Mouse (Mus musculus): ENCODE measurements around the gene Pde8a. TPM values are rescaled to one million over a fixed set of nuclear protein-coding genes. Genes with fewer than 3 reads are reported as not detected.
"Not testable (repeated sequence)": the region's sequence is repeated elsewhere in the genome, so short reads cannot be mapped to it uniquely, and the experiment has no call there.

Pde8a gene
- polyA plus RNA-seq, 1 experiment from 2014 or later, result 2.0 TPM

DNA sequence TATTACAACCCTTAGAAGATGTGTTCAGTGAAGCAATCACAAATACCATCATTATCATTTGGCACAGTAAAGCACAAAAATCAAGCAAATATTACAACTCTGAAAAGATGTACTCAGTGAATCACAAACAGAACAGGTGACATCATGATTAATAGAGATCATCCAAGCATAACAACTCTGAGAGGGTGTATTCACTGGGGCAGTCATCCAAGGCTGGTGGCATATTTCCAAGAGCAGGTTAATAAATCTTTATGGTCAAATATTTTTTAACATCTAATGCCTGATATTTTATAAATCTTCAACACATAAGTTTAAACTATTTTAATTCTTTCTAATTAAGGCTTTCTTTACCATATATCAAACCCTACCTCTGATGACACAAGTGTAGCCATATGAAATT lies 27.4 kb upstream of the Pde8a start:
- H3K4me2 ChIP-seq; H3K27me3 ChIP-seq (replicated peaks); H3K4me3 ChIP-seq; H3K9ac ChIP-seq; H3K4me1 ChIP-seq; H3K36me3 ChIP-seq; ATAC-seq; H3K27ac ChIP-seq; H3K9me3 ChIP-seq (replicated peaks): not testable (repeated sequence)

DNA sequence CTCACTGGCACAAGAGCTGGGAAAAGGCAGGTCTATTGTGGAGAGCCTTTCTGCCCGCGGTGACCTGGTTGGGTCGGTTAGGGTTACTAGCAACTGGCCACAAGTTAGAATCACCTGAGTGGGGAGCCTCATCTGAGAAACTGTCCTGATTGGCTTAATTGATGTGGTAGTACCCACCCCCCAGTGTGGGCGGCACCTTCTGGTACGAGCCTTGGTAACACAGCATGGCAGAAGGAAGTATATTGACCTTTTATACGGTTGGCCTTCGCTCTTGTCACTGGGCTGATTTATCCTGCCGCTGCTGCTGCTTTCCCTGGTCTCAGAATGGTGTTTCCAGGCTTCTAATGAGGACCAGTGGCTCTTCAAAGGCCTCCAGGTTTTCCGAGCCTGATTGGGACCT lies 24.2 kb upstream of the Pde8a start:
- H3K9me3 ChIP-seq (replicated peaks), result no peaks in the 10 kb centered on the region

DNA sequence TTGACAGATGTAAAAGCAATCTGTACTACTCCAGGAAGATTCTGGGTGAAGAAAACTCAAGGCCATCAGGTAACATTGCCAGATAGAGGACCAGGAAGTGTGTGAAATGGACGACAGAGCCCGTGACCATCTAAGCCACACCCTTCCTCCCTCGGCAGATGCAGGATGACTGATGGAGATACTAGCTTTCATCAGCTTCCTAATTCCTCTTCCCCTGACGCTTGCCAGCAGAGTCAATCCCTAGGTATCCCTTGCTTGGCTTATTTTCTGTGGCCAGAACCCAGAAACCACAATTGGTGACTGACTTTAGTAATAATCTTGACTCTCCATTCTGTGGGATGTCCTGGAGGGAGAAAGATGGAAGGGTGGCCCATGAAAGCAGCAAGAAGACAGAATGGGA lies 17.9 kb upstream of the Pde8a start:
- H3K9ac ChIP-seq, result no peak overlapping the region
- no peak overlapping the region for H3K4me3 ChIP-seq
- H3K36me3 ChIP-seq, result no peaks in the 10 kb centered on the region
- H3K9me3 ChIP-seq (replicated peaks), result no peaks in the 10 kb centered on the region
- H3K27ac ChIP-seq, result no peak overlapping the region
- H3K27me3 ChIP-seq (replicated peaks), result no peaks in the 10 kb centered on the region
- H3K4me1 ChIP-seq, result no peaks in the 10 kb centered on the region; the same call in 1 of the 2 replicates
- 11% methylated on average over 4 of the region's 4 CpGs for WGBS (ENCODE audit: insufficient replicate concordance)
- no peak overlapping the region for H3K4me2 ChIP-seq
- ATAC-seq, result no peak

More for the DNA sequence above, 24.2 kb upstream of the Pde8a start:
- Histone ChIP-seq H3K27ac (no peak overlapping the region), H3K4me1 (no peaks in the 10 kb centered on the region), H3K4me2 (no peak overlapping the region), H3K36me3 (no peaks in the 10 kb centered on the region), H3K9ac (no peak overlapping the region), H3K4me3 (no peak overlapping the region), H3K27me3 (replicated peaks) (no peaks in the 10 kb centered on the region)
- ATAC-seq, result no peak
- 55% methylated on average over 9 of the region's 9 CpGs for WGBS (ENCODE audit: insufficient replicate concordance)

DNA sequence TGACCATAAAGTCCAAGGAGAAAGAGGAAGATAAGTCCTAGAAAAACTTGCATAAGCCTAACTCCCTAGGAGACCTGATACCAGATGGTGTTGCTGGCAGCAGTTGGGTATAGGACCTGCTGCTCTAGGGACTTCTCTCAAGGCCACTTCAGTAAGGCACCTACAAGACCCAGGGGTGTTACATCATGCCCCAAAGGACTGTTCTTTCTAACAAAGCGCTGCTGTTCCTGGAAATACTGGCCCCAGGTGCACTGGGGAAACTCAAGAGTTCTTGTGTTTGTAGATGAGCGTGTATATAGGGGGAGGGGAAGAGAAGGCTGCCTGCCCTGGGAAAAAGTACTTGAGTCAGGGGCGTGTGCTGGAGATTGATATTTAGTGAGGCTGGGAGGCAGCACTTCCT lies 16.6 kb upstream of the Pde8a start:
- Histone ChIP-seq H3K36me3 (no peaks in the 10 kb centered on the region), H3K9ac (no peak overlapping the region), H3K4me1 (no peaks in the 10 kb centered on the region; the same call in 1 of the 2 replicates), H3K27ac (no peak overlapping the region), H3K27me3 (replicated peaks) (no peaks in the 10 kb centered on the region), H3K4me3 (no peak overlapping the region), H3K9me3 (replicated peaks) (no peaks in the 10 kb centered on the region), H3K4me2 (no peak overlapping the region)
- 49% methylated on average over 3 of the region's 3 CpGs for WGBS (ENCODE audit: insufficient replicate concordance)
- no peak for ATAC-seq

DNA sequence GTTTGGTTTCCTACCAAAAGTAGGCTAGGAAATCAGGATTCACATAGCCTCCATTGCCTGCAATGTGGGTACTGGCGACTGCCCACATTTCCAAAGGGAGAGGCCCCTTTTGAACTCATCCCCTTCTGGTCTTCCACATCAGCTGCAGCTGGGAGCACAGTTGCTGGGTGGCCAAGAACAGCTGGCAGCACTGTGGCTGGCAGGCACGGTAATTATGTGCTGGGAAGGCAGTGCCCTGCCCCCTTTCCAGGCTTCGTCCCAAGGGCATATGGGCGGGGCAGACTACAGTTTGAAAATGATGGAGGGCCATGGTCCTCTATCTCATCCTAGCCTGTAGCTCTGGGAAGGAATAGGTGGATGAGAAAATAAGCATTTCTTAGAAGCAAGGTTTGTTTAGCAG lies 14.9 kb upstream of the Pde8a start:
- no peak overlapping the region for H3K27ac ChIP-seq
- H3K9ac ChIP-seq, result no peak overlapping the region
- H3K4me1 ChIP-seq, result no peaks in the 10 kb centered on the region; the same call in 1 of the 2 replicates
- ATAC-seq, result no peak
- 43% methylated on average over 4 of the region's 4 CpGs for WGBS (ENCODE audit: insufficient replicate concordance)
- no peak overlapping the region for H3K4me3 ChIP-seq
- H3K4me2 ChIP-seq, result no peak overlapping the region
- no peaks in the 10 kb centered on the region for H3K36me3 ChIP-seq
- H3K9me3 ChIP-seq (replicated peaks), result no peaks in the 10 kb centered on the region
- H3K27me3 ChIP-seq (replicated peaks), result no peaks in the 10 kb centered on the region

DNA sequence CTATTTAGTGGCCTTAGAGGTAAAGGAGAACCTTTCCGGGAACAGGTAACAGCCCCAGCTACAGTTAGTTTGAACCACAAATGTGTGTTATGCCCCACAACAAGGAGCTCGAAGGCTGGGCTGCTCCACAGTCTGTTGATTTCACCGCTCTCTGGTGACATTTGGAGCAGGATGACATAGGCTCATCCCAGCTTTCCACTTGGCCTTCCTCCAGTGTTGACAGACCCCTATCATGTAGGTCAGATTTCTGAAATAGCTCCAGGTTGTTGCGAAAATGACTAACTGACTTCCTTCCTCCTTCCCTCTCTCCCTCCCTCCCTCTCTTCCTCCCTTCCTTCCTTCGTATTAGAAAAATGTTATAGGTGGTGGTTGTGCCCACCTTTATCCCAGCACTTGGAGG lies 14.3 kb upstream of the Pde8a start:
- H3K4me2 ChIP-seq, result no peak overlapping the region
- no peak for ATAC-seq

DNA sequence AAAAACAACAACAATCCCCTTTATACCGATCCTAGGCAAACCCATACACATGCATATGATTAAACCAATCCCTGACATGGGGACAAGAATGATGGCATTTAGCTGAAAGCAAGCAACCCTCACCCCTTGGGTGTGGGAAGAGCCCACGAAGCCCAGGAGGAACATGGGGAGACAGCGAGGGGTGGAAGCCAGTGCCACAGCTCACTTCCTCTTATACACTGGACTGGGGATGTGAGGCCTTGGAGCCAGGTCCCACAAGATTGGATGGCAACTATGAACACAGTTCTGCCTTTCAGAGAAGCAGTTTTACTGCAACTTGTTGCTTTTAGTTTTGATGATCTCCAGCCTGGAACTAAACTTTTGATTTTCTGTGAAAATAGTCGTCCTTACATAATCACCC lies 13.6 kb upstream of the Pde8a start:
- Histone ChIP-seq H3K4me3 (no peak overlapping the region), H3K36me3 (no peaks in the 10 kb centered on the region), H3K27me3 (replicated peaks) (no peaks in the 10 kb centered on the region), H3K4me2 (no peak overlapping the region), H3K9ac (no peak overlapping the region), H3K4me1 (no peaks in the 10 kb centered on the region; the same call in 1 of the 2 replicates), H3K27ac (no peak overlapping the region), H3K9me3 (replicated peaks) (no peaks in the 10 kb centered on the region)
- 36% methylated on average over 4 of the region's 4 CpGs for WGBS (ENCODE audit: insufficient replicate concordance)
- ATAC-seq, result no peak

More for the DNA sequence above, 14.3 kb upstream of the Pde8a start:
- Histone ChIP-seq H3K4me1 (no peaks in the 10 kb centered on the region; the same call in 1 of the 2 replicates), H3K9ac (no peak overlapping the region), H3K9me3 (replicated peaks) (no peaks in the 10 kb centered on the region), H3K4me3 (no peak overlapping the region), H3K27ac (no peak overlapping the region), H3K36me3 (no peaks in the 10 kb centered on the region), H3K27me3 (replicated peaks) (no peaks in the 10 kb centered on the region)
- WGBS (ENCODE audit: insufficient replicate concordance), result 39% methylated on average over 5 of the region's 5 CpGs

DNA sequence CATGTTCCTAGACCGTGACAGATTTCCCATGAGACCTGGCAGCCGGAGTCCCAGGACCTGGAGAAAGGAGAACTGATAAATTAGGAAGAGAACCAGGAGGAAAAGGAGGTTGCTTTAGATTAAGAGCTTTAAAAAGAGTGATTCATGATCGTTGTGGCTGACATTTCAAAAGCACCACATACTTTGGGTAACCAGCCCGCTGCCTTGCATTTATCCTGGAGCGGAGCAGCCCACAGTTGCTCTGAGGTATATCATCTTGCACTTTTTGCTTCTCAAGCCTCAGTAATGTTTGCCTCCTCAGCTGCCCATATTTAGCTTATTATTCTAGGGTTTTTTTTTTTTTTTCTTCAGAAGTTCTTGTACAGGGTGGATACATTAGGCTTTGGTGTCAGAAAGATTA lies 11.0 kb upstream of the Pde8a start:
- Histone ChIP-seq H3K4me3 (no peak overlapping the region), H3K9me3 (replicated peaks) (no peaks in the 10 kb centered on the region), H3K4me2 (no peak overlapping the region), H3K36me3 (no peaks in the 10 kb centered on the region), H3K27ac (no peak overlapping the region), H3K27me3 (replicated peaks) (no peaks in the 10 kb centered on the region), H3K9ac (no peak overlapping the region), H3K4me1 (no peaks in the 10 kb centered on the region; the same call in 1 of the 2 replicates)
- ATAC-seq, result no peak
- 61% methylated on average over 5 of the region's 5 CpGs for WGBS (ENCODE audit: insufficient replicate concordance)

DNA sequence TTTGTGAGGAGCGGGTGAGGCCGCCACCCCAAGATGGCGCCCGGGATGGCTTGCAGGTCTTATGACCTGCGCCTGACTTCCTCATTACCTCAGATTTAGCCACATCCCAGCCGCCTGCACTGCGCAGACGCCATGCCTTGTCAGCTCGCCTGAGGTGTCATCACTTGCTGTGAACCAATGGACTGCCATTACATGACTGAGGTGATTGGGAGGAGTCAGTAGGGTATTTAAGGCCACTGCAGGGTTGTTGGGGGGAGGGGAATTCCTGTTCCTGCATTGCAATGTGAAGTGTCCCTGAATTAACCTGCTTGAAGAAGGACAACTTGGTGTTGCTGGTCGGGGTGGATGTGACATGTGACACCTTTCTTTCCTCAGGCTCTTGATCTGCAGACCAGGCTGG lies 9.8 kb upstream of the Pde8a start:
- not testable (repeated sequence) for ATAC-seq; H3K4me3 ChIP-seq; H3K9ac ChIP-seq; H3K4me1 ChIP-seq; H3K4me2 ChIP-seq; H3K9me3 ChIP-seq (replicated peaks); H3K36me3 ChIP-seq; H3K27me3 ChIP-seq (replicated peaks); H3K27ac ChIP-seq
- 72% methylated on average over 10 of the region's 10 CpGs for WGBS (ENCODE audit: insufficient replicate concordance)

DNA sequence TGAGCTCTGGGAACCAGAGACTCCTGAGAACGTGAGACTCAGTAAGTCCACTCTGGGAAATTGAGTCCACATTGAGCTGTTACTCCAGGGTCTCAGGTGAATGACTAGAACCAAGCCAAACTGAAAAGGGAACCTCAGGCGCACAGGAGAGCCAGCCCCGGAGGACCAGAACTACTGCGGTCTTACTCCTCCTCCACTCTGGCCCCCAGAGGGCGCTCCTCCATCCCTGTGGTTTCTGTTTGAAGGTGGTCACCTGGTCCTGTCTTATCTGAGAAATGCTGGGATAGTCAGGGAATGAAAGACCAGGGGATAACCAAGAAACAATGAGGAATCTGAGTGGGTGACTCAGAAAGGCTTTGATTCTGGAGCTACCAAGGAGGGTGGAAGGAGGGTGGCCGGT lies 4.5 kb upstream of the Pde8a start:
- Histone ChIP-seq H3K4me2 (no peak overlapping the region), H3K27me3 (replicated peaks) (peaks cover 54% of the 10 kb centered on the region), H3K36me3 (no peaks in the 10 kb centered on the region), H3K4me1 (peaks cover 25% of the 10 kb centered on the region), H3K4me3 (no peak overlapping the region), H3K9ac (no peak overlapping the region), H3K9me3 (replicated peaks) (no peaks in the 10 kb centered on the region), H3K27ac (no peak overlapping the region)
- WGBS (ENCODE audit: insufficient replicate concordance), result 19% methylated on average over 6 of the region's 6 CpGs
- no peak for ATAC-seq

DNA sequence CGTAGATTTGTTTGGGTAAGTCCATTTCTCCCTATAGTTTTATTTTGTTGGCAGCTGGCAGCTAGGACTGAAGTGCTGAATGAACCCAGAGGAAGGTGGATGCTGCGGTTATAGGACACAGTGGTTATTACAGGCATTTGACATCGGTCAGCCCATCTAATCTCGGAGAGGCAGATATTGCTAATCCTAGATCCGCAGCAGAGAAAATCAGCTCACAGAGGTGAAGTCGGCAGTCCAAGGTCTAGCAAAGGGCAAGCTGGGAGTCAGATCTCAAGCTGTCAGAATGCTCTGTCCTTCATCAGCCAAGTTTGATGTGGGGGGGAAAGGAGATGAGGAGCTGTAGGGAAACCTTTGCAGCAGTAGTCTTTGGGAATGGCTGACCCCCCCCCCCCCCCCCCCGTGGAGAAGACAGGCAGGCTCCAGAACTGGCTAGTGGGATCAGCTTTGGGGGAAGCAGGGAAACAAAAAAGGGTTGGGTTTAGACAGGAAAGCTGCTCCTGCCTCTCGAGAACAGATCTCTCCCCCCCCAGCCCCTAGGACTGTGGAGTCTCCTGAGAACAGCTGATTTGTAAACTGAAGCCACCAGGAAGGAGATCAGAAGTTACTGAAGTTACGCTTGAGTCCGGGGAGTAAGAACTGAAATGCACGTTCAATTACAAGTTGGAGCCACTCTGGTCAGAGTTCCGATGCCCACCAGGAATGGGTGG lies 3.3 kb upstream of the Pde8a start:
- H3K4me3 ChIP-seq, result no peak overlapping the region
- H3K9me3 ChIP-seq (replicated peaks), result no peaks in the 10 kb centered on the region
- H3K36me3 ChIP-seq, result no peaks in the 10 kb centered on the region
- H3K27ac ChIP-seq, result no peak overlapping the region
- peaks cover 29% of the 10 kb centered on the region for H3K4me1 ChIP-seq
- ATAC-seq, result no peak
- no peak overlapping the region for H3K4me2 ChIP-seq
- H3K9ac ChIP-seq, result no peak overlapping the region
- H3K27me3 ChIP-seq (replicated peaks), result peaks cover 66% of the 10 kb centered on the region
- 45% methylated on average over 12 of the region's 12 CpGs for WGBS (ENCODE audit: insufficient replicate concordance)

DNA sequence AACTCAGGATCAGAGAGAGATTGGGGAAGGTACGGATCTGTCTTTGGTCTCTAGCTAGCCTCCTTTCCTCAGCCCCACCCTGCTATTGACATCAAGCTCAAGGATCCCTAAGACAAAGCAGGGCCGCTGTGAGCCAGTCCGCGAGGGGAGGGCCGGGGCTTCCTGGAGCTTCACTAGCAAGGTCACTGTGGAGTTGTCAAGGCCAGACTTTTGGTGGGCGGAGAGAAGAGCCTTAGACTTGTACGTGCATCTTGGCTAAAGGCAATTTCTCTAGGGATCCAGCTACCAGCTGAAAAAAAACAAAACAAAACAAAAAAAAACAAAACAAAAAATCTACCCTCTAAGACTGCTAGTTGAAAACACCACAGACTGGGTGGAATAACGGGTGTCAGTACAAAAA lies 1.6 kb upstream of the Pde8a start:
- Histone ChIP-seq H3K4me1 (peaks cover 29% of the 10 kb centered on the region), H3K36me3 (no peaks in the 10 kb centered on the region), H3K9ac (no peak overlapping the region), H3K27ac (no peak overlapping the region), H3K4me3 (no peak overlapping the region), H3K27me3 (replicated peaks) (peaks cover 82% of the 10 kb centered on the region), H3K9me3 (replicated peaks) (no peaks in the 10 kb centered on the region), H3K4me2 (peak overlapping the region; percentile 65)
- no peak for ATAC-seq
- WGBS (ENCODE audit: insufficient replicate concordance), result 7% methylated on average over 8 of the region's 8 CpGs

DNA sequence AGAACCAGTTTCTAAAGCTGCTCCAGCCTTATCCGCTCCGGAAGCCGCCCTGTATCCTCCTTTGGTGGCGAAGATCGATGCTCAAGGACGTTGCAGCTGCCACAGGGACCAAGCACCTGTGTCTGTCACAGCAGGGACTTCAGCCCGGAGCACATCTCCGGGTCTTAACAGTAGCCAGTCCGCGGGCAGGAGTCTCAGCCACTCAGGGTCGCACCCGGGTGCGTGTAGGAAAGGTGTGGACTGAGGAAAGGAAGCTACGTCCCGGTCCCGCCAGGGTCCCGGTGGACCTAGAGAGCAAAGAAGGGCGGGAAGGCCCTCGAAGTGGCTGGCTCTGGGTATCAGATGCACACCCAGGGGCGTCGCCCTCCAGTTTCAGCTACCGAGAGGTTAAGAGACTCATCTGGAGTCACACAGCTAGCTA lies 1.1 kb upstream of the Pde8a start:
- ATAC-seq, result peak; percentile 33; the same call in 1 of the 2 replicates
- Histone ChIP-seq H3K27ac (peak overlapping the region; percentile 20; the same call in 1 of the 2 replicates), H3K27me3 (replicated peaks) (peaks cover 86% of the 10 kb centered on the region), H3K36me3 (no peaks in the 10 kb centered on the region), H3K9me3 (replicated peaks) (no peaks in the 10 kb centered on the region), H3K4me3 (peak overlapping the region; percentile 55), H3K4me2 (peak overlapping the region; percentile 65), H3K4me1 (peaks cover 29% of the 10 kb centered on the region), H3K9ac (peak overlapping the region; percentile 40; the same call in 1 of the 2 replicates)
- under 1% methylated on average over 22 of the region's 22 CpGs for WGBS (ENCODE audit: insufficient replicate concordance)

All from liver, embryonic 12.5 days (tissue).